Mouse (Mus musculus): Measurements from ENCODE around the gene Gadd45b.

Gene Gadd45b

DNA sequence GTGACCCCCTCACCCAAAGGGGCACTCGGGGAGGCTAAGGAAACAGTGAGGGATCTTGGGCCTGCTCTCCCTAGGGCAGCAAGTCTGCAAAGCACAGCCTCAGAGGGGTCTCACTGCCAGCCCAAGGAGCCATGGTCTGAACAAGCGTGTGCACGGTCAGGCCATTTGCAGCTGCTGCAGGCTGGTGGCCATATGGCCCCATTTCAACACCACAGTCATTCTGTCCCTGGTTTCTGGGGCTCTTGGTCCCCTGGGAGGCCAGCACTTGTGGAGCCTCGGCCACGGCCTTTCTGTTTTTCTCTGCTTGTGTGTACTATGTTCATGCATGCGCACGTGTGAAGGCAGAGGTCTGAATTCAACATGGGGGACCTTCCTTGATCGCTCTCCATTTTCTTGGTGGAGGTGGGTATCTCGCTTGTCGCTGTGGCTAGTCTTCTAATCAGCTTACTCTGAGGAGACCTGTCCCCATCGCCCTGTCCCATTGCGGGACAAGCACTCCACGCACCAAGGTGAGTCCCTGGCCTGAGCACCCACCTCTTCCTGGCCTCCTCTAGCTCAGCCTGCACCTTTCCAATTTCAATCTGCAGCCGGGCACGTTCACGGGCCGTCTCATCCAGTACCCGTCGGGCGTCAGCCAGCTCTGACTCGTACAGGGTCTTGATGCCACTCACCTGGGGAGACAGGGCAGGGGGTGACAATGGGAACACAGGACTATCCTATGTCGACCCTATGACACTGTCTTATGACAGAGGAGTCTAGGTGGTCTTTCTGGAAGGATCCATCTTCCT, 20.3 kb upstream of the Gadd45b start:
- 91% methylated on average over 22 of the region's 22 CpGs for WGBS

DNA sequence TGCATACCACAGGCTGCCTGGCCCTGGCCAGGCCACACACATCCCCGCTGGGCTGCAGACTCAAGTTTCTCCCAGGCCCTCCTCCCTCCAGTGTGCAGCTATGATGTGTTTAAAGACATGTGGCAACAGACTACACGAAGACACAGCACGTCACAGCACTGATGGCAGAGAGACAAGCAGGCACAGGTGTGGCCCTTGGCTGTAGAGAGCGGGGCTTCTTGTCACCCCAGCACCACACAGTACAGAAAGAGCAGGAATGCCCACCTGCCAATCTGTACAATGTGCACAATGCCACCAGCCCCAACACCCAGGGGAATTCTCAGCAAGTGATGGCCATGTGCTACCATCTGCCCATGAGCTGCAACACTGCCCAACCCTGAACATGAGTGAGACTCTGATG, 18.5 kb upstream of the Gadd45b start:
- WGBS, result 95% methylated on average over 4 of the region's 4 CpGs

DNA sequence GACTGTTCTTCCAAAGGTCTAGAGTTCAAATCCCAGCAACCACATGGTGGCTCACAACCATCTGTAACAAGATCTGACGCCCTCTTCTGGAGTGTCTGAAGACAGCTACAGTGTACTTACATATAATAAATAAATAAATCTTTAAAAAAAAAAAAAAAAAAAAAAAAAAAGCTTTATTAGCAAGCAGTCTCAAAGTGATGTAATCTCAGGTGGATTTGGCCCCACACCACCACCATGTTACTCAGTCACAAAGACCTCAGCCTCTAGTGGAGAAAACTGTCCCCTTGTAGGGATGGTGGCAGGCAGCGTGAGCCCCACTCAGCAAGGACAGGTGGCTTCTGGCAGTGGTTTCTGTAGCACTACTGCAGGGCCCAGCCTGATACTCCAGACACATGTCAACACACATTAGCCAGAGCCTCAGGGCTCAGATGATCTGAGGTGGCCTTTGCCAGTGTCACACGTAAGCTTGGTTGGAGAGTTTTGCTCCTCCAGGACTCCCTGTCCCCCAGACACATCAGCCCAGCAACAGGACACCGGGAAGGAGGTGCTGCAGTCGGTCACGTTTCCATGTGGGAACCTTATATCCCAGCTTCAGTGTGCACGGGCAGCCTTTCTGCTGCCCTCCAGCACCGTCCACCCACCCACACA, 16.4 kb upstream of the Gadd45b start:
- WGBS, result 89% methylated on average over 7 of the region's 8 CpGs

DNA sequence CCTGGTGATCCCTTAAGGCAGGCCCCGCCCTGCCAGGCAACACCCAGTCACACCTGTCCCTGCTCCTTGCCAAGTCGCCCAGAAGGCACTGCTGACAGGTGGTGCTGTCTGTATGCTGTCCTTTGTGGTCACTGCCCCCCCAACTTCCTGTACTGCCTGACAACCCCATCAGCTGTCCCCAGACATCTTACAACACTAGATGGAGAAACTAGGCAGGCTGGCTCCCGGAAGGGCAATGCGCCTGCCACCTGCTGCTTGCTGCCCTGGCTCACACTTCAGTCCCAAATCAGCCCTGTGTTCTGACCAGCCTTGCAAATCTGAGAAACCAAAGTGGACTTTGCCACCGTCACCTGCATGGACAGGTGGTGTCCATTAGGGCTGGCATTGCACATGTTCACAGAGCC, 15.6 kb upstream of the Gadd45b start:
- WGBS, result 89% methylated on average over 5 of the region's 5 CpGs

DNA sequence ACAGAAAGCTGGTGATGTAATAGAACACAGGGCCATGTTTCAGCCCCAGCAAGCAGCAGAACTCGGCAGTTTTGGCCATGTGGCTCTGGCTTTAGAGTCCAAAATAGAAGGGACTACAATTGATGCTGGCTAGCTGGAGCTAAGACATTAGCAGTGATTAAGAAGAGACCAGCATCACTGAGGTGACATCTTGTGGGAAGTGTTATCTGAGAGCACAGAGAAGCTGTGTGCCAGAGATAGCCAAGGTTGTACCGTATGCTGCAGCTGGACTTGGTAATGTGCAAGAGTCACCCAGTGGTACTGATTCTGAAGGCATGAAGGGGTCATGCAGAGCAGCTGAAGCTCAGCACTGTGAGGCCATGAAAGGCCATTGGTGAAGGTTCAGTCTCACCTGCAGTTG, 14.6 kb upstream of the Gadd45b start:
- WGBS, result 45% methylated on average over 2 of the region's 2 CpGs

DNA sequence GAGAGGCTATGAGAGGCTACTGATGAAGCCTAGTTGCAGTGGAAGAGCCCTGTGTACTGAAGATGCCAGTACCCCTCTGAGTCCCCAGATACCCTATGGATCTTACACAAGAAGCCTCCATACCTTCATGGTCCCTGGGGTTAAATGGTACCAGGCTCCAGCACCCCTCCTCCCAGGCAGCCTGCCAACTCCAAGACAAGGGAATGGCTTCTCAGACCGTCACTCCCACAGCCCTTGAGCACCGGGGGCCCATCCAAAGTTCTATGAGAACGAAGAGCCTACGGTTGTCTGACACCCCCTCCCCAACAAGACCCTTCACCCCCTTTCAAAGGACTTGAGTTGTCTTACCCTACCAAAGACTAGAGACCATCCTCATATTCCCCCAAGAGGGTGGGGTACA, 14.1 kb upstream of the Gadd45b start:
- WGBS, result 81% methylated on average over 4 of the region's 4 CpGs

DNA sequence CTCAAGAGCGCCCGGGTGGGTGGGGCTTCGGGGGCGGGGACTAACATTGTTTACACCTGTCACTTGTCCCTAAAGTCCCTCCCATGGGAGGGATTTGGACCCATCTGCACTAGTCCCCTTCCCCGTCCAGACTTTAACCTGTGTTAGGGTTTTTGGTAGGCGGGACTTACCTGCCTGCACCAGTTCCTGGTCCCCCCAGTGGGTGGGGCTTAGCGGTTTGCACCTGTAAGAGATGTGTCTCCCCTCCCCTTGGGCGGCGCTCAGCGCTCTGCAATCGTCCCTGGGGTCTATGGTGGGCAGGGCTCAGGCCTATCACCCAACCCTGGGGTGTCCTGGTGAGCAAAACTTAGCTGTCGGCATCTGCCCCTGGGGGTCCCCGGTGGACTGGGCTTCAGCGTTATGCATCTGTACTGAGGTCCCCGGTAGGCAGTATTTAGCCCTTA, 12.5 kb upstream of the Gadd45b start:
- WGBS, result 2% methylated on average over 15 of the region's 15 CpGs

DNA sequence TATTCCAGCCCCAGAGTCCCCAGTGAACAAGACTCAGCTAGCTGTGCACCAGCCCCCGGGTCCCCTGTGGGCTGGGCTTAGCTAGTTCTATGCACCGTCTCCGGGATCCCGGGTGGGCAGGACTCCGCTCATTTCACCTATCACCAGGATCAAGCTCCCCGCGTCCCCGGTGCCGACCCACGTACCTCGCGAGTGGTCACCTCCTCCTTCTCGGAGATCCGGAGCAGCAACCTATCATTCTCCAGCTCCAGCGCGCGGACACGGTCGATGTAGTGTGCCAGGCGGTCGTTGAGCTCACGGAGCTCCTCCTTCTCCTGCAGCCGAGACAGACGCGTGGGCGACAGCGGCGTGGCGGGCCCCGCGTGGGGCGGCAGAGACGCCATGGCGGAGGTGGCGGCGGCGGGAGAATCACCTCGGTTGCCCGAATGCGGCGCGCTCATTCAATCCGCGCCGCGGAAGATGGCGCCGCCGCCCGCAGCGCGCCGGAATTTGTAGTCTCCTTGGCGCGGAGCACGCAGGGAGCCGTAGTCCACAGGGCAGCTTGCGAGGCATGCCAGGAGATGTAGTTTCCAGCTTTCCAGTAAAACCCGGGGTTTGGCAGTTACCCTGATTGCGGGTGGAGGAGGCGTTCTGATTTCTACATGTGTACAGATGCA, 12.0 kb upstream of the Gadd45b start, which contains the start of gene Lmnb2:
Gene Lmnb2, minus strand, starts transcription at position 467 of the 656 bp plus-strand sequence.
- WGBS, result under 1% methylated on average over 61 of the region's 61 CpGs

DNA sequence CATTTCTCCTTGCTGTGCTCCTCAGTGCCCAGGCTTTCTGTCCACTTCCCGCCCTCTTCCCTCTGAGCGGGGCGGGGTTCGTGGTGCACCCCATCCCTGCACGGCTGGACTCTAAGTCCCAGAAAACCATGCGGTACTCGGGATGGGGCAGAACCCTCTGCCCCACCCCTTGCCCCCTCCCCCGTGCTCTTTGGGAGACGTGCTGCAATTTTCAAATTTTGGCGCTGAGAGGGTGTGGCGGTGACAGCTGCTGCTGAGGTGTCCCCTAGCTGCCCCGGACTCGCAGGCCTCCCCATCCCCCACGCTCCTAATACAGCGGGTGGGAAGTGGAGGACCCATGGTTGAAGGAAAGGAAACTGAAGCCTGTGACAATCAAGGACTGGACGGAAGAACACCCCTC, 8.0 kb upstream of the Gadd45b start:
- WGBS, result 18% methylated on average over 16 of the region's 16 CpGs

DNA sequence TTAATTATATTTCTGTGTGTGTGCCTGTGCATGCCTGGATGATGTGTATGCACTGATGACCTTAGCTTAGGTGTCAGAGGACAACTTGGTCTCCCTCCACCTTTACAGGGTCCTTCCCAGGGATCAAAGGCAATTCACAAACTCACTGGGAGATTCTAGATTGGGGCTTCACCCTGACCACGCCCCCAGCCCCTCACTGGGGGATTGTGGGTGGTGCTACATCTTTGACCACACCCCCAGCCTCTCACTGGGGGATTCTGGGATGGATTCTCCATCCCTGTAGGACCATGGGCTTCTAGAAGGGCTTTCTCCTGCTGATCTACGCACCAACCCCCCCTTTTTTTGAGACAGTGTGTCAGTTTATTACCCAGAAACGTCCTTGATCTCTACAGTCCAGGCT, 4.4 kb upstream of the Gadd45b start:
- WGBS, result 57% methylated on average over 3 of the region's 3 CpGs

DNA sequence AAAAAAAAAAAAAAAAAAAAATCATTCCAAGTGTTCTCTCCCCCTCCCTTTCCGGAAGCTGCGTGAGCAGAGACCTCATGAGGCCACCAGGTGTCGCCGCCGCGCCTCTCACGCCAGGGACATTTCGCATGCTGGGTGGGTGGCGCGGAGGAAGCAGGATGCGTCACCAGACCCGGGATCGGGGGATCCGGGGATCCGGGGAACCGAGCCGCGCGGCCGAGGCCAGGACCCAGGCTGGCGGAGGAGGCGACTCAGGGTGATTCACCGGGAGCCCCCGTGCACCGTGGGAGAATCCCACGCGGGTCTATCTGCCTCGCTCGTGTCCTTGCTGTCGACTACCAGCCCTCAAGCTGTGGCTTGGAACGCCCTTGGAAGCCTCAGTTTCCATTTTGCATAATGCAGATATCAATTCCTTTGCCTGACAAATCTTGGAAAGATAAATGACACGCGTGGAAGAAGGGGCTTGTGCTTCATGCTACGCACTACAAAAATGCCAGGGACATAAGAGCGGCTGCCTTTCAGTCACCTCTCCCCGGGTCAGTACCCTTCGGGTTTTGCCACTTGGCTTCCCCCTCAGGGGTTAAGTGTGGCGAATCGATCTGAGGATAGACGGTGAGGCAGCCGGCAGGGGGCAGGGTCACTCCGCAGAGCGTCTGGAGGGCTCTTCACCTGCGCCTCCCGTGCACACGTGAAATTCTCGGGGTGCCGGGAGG, 1.1 kb upstream of the Gadd45b start:
- under 1% methylated on average over 48 of the region's 48 CpGs for WGBS

DNA sequence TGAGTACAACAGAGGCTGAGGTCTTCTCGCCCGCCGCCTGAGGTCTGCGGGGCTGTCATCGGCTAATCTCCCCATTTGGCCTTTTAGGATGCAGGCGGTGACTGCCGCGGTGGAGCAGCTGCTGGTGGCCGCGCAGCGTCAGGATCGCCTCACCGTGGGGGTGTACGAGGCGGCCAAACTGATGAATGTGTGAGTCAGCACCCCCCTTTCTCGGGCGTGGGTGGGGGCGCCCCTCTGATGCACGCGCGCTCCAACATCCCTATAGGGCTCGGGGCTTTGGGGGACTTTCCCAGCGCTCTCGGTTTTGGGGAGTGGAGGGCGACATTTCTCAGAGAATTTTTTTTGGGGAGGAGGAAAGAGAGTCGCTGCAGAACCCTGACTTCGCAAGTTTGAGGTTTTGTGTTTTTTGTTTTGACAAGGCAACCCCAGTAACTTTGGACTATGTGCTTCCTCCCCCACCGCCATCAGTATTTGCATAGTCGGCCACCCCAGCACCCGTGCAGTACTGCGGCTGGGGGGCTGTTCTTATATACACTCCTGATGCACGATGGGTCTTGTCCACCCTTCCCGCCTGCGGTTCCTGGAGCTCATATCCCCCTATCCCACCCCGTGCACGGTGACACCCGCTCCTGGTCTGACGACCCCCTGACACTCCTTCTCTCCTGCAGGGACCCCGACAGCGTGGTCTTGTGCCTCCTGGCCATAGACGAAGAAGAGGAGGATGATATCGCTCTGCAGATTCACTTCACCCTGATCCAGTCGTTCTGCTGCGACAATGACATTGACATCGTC, 684 bp downstream of the Gadd45b start:
- under 1% methylated on average over 45 of the region's 45 CpGs for WGBS

DNA sequence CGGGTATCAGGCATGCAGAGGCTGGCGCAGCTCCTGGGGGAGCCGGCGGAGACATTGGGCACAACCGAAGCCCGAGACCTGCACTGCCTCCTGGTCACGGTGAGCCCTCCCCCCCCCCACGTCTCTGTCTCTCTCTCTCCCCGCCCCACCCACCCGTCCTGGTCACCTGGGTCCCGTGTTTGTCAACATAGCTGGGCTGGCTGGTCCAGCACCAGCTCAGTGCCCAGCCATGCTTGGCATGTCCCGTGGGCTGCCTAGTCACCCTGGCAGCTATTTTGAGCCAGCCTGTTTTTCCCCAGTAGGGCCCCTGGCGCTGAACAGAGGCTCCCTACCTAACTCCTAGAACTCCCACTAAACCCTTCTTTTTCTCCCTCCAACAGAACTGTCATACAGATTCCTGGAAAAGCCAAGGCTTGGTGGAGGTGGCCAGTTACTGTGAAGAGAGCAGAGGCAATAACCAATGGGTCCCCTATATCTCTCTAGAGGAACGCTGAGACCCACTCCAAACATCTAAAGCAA, 1.3 kb downstream of the Gadd45b start:
- 7% methylated on average over 14 of the region's 14 CpGs for WGBS

DNA sequence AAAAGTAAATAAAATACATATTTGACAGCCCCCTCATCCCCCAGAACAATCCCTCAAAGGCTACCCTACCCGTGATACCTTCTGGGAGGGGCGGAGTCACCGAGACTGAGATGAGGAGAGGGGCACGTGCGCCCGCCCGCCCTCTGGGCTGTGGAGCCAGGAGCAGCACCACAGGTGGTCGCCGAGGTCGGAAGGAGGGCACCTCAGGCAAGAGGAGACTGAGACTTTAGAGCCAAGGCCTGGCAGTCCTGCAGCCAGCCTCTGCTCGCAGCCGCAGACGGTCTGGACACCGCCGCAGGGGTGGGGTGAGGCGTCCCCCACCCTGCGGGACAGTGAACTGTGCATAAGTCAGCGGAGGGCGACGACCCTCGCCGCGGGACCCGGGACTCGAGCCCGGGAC, 1.8 kb downstream of the Gadd45b start:
- 11% methylated on average over 26 of the region's 26 CpGs for WGBS

DNA sequence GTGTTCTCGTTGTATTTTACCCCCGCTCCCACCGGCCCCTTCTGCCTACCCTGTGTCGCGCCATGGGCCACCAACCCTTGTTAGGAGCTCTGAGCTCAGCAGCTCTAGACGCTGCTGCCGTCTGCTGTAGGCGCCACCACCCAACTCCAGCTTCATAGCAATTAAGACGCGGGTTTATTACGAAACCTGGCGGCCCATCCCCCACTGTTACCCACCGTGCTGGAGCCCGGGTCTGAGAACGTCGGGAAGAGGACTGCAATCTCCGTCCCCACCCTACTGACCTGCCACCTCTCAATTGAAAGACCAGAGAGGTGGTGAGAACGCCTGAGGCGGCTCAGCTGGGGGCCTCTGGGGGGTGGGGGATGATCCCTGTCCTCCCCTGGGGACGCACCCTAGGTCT, 2.3 kb downstream of the Gadd45b start:
- 8% methylated on average over 20 of the region's 20 CpGs for WGBS

DNA sequence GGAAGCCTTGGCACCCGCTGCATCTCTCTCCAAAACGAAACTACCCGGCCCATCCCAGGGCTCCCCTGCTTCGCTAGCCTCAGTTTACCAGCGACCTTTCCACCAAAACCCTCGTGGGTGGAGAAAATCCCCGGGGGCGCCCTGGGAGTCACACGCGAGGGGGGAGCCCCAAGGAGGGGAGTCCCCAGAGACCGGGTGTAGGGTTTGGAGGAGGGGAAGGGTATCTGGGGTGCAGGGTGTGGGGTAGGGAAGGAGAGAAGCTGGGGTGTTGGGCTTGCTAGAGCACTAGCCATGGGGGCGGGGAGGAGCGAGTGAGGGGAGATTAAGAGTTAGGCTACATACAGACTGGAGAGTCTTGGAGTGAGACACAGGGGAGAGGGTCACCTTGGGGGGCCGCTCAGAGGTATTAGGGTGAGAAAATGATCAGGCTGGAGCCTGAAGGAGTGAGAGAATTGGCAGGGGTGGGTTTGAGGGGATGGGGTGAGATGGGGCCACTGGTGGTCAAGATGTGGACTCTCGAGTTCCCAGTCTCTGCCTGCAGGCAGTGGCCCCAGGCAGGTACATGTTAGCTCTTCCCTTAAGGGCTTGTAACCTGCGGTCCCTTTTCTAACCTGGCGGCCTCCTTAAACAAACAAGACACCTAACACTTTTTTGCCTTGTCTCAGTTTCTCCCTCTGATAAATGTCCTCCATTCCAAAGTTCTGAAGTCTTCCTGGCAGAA, 3.0 kb downstream of the Gadd45b start:
- 8% methylated on average over 17 of the region's 17 CpGs for WGBS

DNA sequence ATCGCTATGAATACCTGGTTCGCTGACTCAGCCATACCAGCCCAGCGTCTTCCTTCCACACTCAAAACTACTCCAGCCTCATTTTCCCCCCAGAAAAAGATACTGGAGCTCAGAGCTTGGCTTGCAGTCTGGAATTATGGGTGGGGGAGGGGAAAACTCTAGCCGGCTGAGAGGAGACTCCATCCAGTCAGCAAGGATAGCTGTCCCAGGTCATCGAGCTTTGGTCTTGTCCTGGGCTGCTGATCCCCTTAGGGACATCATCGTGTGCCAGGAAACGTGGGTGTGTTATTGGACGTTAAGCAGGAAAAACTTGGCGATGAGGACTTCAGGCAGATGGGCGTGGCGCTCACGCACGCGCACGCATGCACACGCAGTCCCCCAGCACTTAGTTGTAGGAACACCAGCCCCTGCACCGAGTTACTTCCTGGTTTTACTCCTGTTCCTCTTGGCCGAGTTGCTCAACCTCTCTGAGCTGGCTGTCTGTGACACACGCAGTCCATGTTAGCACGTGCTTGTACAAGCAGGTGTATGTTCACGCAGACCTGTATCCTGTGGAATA, 3.6 kb downstream of the Gadd45b start:
- WGBS, result 3% methylated on average over 21 of the region's 21 CpGs

DNA sequence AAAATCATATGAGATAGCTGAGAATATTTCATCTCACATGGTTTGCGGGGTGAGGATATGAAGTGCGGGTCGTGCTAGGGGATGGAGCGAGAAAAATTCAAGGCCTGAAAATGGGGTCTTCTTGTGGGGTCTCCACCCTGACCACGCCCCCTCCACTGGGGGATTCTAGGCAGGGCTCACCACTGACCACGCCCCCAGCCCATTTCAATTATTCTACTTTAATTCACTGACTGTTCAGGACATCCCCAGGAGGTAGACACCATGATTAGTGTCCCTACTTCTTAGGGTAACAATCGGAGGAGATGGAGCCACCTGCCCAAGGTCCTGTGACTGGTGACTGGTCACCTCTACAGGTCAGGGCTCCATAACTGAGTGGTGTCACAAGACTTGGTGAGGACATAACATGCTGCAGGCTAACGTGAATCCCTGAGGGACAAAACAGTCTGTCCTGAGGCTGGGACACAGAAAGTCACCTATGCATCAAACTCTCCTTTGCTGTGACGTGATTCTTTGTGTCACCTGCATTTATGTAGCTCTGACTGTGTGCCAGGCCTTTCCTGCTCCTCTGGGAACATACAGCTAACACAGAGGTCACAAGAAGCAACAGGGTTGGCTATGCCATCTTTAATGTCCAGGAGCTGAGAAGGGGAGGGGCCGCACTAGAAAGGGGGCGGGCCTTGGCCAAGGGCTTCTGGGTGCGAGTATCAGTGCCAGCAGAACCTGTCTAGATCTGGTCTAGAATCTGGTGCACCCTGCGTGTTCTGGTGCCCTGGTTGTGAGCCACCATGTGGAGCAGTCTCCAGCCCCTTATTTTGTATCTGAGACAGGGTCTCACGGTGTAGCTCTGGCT, 4.5 kb downstream of the Gadd45b start:
- WGBS, result 68% methylated on average over 14 of the region's 14 CpGs

DNA sequence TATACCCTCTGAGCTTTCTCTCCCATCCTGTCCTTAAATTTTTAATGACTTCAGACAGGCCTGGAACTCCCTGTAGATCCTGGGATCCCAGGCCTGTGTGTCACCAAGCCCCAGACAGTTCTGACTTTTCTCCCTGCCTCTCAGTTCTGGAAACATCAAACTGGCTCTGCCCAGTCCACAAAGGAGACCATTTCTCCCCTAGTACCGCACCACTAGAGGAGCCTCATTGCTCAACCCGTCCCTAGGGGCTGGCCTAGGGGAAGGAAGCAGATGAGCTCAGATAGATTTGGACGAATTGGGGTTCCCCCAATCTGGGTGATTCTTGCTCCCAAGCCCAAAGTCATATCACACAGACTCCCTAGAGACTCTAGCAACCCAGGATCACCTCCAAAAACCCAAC, 5.4 kb downstream of the Gadd45b start:
- WGBS, result 54% methylated on average over 3 of the region's 3 CpGs

Measured in cerebral cortex, adult 2 months (tissue).